Mouse (Mus musculus): Measurements from ENCODE around the gene Lcn4. TPM values are rescaled to one million over a fixed set of nuclear protein-coding genes. Genes with fewer than 3 reads are reported as not detected.

The Lcn4 gene
- total RNA-seq, 2 experiments from 2014 or later, result not detected

- no peak for TF ChIP-seq CTCF (conservative IDR thresholded peaks at IDR 0.05)
- Histone ChIP-seq H3K27ac (peak overlapping the region; percentile 97), H3K4me3 (peak overlapping the region; percentile 84)
- DNase-seq (ENCODE audit: low spot score in 2 of 2), result no peak
Observed at GRCm38 (mm10) chr2:26628792-26629437, 42.2 kb downstream of the Lcn4 start.

GRCm38 (mm10) chr2:26627921-26628739, 43.0 kb downstream of the Lcn4 start, which contains the start of gene Fam69b:
Gene Fam69b, plus strand, starts transcription at chr2:26628457.
- no peak for TF ChIP-seq CTCF (conservative IDR thresholded peaks at IDR 0.05)
- DNase-seq (ENCODE audit: low spot score in 2 of 2), result peak; percentile 81 to 87
- Histone ChIP-seq H3K4me3 (peak within 1 kb of the TSS; percentile 84), H3K27ac (peak within 1 kb of the TSS; percentile 97)

GRCm38 (mm10) chr2:26626081-26626480, 45.0 kb downstream of the Lcn4 start:
- no peak for DNase-seq (ENCODE audit: low spot score in 2 of 2)

GRCm38 (mm10) chr2:26625419-26625818, 45.7 kb downstream of the Lcn4 start:
- H3K27ac ChIP-seq, result no peak overlapping the region
- TF ChIP-seq CTCF (conservative IDR thresholded peaks at IDR 0.05), result no peak
- no peak overlapping the region for H3K4me3 ChIP-seq
- DNase-seq (ENCODE audit: low spot score in 2 of 2), result no peak

More at GRCm38 (mm10) chr2:26626081-26626480, 45.0 kb downstream of the Lcn4 start:
- Histone ChIP-seq H3K27ac (no peak overlapping the region), H3K4me3 (no peak overlapping the region)
- TF ChIP-seq CTCF (conservative IDR thresholded peaks at IDR 0.05), result 0 out of 2 replicates have a peak, but pooled peaks have one; percentile 18

- no peak overlapping the region for H3K27ac ChIP-seq
- no peak for TF ChIP-seq CTCF (conservative IDR thresholded peaks at IDR 0.05)
- no peak for DNase-seq (ENCODE audit: low spot score in 2 of 2)
- H3K4me3 ChIP-seq, result no peak overlapping the region
Observed at GRCm38 (mm10) chr2:26622984-26623383, 48.1 kb downstream of the Lcn4 start.

GRCm38 (mm10) chr2:26621246-26621645, 49.8 kb downstream of the Lcn4 start:
- no peak overlapping the region for H3K27ac ChIP-seq
- DNase-seq (ENCODE audit: low spot score in 2 of 2), result no peak
- no peak for TF ChIP-seq CTCF (conservative IDR thresholded peaks at IDR 0.05)
- H3K4me3 ChIP-seq, result no peak overlapping the region

GRCm38 (mm10) chr2:26617928-26618327, 53.2 kb downstream of the Lcn4 start:
- DNase-seq (ENCODE audit: low spot score in 2 of 2), result no peak
- Histone ChIP-seq H3K27ac (no peak overlapping the region), H3K4me3 (no peak overlapping the region)
- TF ChIP-seq CTCF (conservative IDR thresholded peaks at IDR 0.05), result no peak

Other genes with a start within 250 kb of the Lcn4 start
- gene Sec16a, start 226.1 kb downstream of the Lcn4 start, total RNA-seq (2021), result 10 to 100 TPM; 49.3 to 51.3 TPM
- 10 to 100 TPM; 32.7 to 35.7 TPM for gene Notch1, start 154.6 kb downstream of the Lcn4 start, total RNA-seq (2021)
- gene Egfl7, start 91.3 kb downstream of the Lcn4 start, total RNA-seq (2021), result 10 to 100 TPM; 72.2 to 74.3 TPM
- not detected for gene Gm20532, start 84.6 kb downstream of the Lcn4 start, total RNA-seq (2021)
- 1 to 10 TPM; 1.6 to 2.5 TPM for gene Agpat2, start 66.9 kb downstream of the Lcn4 start, total RNA-seq (2021)
- 10 to 100 TPM; 70.3 to 72.6 TPM for gene Fam69b, start 42.8 kb downstream of the Lcn4 start, total RNA-seq (2021)
- not detected for gene Abo, start 193.7 kb upstream of the Lcn4 start, total RNA-seq (2021)
- gene Surf6, start 231.6 kb upstream of the Lcn4 start, total RNA-seq (2021), result 10 to 100 TPM; 24.3 to 27.6 TPM
- gene Med22, start 239.4 kb upstream of the Lcn4 start, total RNA-seq (2021), result 10 to 100 TPM; 44.6 to 46.5 TPM
- gene Rpl7a, start 239.5 kb upstream of the Lcn4 start, total RNA-seq (2021), result 100 to 1,000 TPM; 245 to 261 TPM
- 10 to 100 TPM; 35.9 to 36.9 TPM for gene Surf2, start 245.1 kb upstream of the Lcn4 start, total RNA-seq (2021)
- 100 to 1,000 TPM in 1 of 2 experiments, 10 to 100 TPM in 1; 96.7 to 101 TPM for gene Surf1, start 245.2 kb upstream of the Lcn4 start, total RNA-seq (2021)